Mouse (Mus musculus) heart, embryonic 12.5 days (tissue): Measurements from ENCODE around the gene Cdyl. TPM values are rescaled to one million over a fixed set of nuclear protein-coding genes. Genes with fewer than 3 reads are reported as not detected.

Source experiments
- ATAC-seq: fragments of 200-750 bp; cut with Nextera tagmentation; 2 replicates; pipeline ENCODE4 v1.8.0; 2017; ENCODE audit warnings: moderate TSS enrichment, moderate library complexity; ENCODE audit not compliant: insufficient number of reproducible peaks, low FRiP score
- H3K27ac ChIP-seq: fragments of 300-500 bp; sonication (generic); 2 replicates; pipeline ENCODE4 v1.5.1; 2016; ENCODE audit warnings: mild to moderate bottlenecking, moderate library complexity; ENCODE audit not compliant: poor library complexity, severe bottlenecking
- H3K27me3 ChIP-seq: fragments of 300-500 bp; sonication (generic); replicated peaks from 2 replicates; pipeline ENCODE4 v1.6.1; 2016; ENCODE audit warnings: mild to moderate bottlenecking, moderate library complexity
- H3K36me3 ChIP-seq: fragments of 300-500 bp; sonication (generic); 2 replicates; pipeline ENCODE4 v1.6.1; 2016; ENCODE audit warnings: mild to moderate bottlenecking, moderate library complexity
- H3K4me1 ChIP-seq: fragments of 300-500 bp; sonication (generic); replicated peaks from 2 replicates; pipeline ENCODE4 v1.6.1; 2016; ENCODE audit warnings: mild to moderate bottlenecking
- H3K4me2 ChIP-seq: fragments of 300-500 bp; sonication (generic); 2 replicates; pipeline ENCODE4 v1.6.1; 2016; ENCODE audit warnings: mild to moderate bottlenecking, moderate library complexity
- H3K4me3 ChIP-seq: fragments of 300-500 bp; sonication (generic); 2 replicates; pipeline ENCODE4 v1.5.1; 2016; ENCODE audit warnings: mild to moderate bottlenecking
- H3K9ac ChIP-seq: fragments of 300-500 bp; sonication (generic); 2 replicates; pipeline ENCODE4 v1.6.1; 2016; ENCODE audit warnings: mild to moderate bottlenecking, moderate library complexity
- H3K9me3 ChIP-seq: fragments of 300-500 bp; sonication (generic); replicated peaks from 2 replicates; pipeline ENCODE4 v1.6.1; 2016; ENCODE audit warnings: mild to moderate bottlenecking, moderate library complexity
- WGBS: fragments of 180-500 bp; shearing (Covaris S2); methylation state at CpG from one replicate; pipeline ENCODE4 v1.1.7; 2016; 5-methylcytosine and 5-hydroxymethylcytosine counted together
- polyA plus RNA-seq: library from polyadenylated mRNA; unstranded; fragments of >200 nt; fragmentation: Nextera tagmentation; extraction: Ambion mirVana; gene quantifications from 2 replicates; pipeline ENCODE4 v1.2.1, GENCODE M21; 2016

The Cdyl gene
- polyA plus RNA-seq, 1 experiment from 2014 or later, result 19.6 TPM

DNA sequence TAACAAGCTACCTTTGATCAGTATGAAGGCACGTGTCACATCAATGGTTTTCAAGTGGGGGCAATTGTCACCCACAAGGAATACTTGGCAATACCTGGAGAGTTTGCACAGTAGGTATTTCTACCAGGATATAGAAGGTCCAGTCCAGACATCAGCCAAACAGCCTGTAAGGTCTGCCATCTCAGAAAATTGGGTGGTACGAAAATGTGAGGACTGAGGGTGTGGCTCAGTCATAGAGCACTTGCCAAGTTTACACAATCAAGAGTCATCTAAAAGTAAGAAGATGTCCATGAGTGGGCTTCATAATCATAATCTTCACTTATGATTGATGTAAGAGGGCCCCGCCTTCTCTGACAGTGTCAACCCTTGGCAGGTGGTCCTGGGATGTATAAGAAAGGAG lies 29.9 kb downstream of the Cdyl start:
- H3K9ac ChIP-seq, result no peak overlapping the region
- H3K4me3 ChIP-seq, result no peak overlapping the region
- no peaks in the 10 kb centered on the region for H3K36me3 ChIP-seq
- WGBS, result 78% methylated on average over 3 of the region's 3 CpGs
- H3K27ac ChIP-seq, result no peak overlapping the region
- H3K9me3 ChIP-seq, result no peaks in the 10 kb centered on the region
- no peak overlapping the region for H3K4me2 ChIP-seq
- peaks cover 8% of the 10 kb centered on the region; the same call in 1 of the 2 replicates for H3K4me1 ChIP-seq
- no peak for ATAC-seq
- H3K27me3 ChIP-seq, result no peaks in the 10 kb centered on the region

DNA sequence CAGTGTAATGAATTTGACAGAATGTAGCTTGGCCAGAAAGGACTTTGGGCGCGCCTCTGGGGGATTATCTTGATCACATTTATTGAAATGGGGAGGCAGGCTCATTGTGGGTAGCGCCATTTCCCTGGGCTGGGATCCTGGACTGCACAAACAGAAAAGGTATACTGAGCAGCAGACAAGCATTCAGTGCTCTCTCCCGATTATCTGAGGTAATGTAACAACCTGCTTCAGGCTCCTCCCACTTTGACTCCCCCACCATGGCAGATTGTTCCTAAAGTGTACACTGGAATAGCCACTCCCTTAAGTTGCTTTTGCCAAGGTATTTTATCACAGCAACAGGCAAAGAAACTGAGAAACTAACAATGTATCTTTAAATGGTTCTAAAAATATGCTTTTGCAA lies 58.0 kb downstream of the Cdyl start:
- Histone ChIP-seq H3K36me3 (no peaks in the 10 kb centered on the region), H3K4me3 (no peak overlapping the region), H3K27me3 (no peaks in the 10 kb centered on the region), H3K9me3 (no peaks in the 10 kb centered on the region), H3K9ac (no peak overlapping the region), H3K4me2 (no peak overlapping the region), H3K4me1 (no peaks in the 10 kb centered on the region), H3K27ac (no peak overlapping the region)
- ATAC-seq, result no peak
- WGBS, result 80% methylated on average over 4 of the region's 4 CpGs

DNA sequence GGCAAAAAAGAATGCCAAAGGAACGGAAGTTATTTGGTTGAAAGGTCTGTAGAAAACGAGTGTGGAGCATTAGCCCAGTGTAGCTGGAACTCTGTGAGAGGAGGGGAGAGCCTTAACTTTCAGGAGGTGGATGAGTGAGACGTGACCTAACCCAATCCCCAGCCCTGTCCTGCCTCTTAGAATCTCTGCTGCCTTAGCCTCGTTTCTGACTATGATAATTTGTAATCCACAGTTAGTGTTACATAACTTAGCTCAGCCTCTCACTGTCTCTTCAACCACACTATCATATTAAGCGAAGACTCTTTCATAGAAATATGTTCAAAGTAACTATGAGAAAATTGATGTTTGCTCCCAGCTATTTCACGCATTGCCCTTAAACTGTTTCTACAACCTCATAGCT lies 59.9 kb downstream of the Cdyl start:
- Histone ChIP-seq H3K27me3 (no peaks in the 10 kb centered on the region), H3K4me2 (no peak overlapping the region), H3K9me3 (no peaks in the 10 kb centered on the region), H3K4me3 (no peak overlapping the region), H3K9ac (no peak overlapping the region), H3K4me1 (no peaks in the 10 kb centered on the region), H3K27ac (no peak overlapping the region), H3K36me3 (no peaks in the 10 kb centered on the region)
- WGBS, result 75% methylated on average over 6 of the region's 6 CpGs
- no peak for ATAC-seq

DNA sequence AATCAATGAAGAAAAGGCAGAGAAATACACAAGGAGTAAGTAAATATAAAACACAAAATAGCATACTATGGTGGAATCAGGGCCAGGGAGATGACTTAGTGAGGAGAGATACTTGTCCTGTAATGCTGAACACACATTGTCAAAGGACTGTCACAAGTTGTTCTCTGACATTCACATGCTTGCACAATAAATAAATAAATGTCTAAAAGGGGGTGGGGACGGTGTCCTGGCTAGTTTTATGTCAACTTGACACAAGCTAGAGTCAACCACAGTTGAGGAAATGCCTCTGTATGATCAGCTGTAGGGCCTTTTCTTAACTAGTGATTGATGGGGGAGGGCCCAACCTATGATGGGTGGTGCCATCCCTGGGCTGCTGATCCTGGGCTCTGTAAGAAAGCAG lies 63.4 kb downstream of the Cdyl start:
- Histone ChIP-seq H3K27ac (no peak overlapping the region), H3K4me2 (no peak overlapping the region), H3K4me1 (no peaks in the 10 kb centered on the region), H3K9me3 (no peaks in the 10 kb centered on the region), H3K9ac (no peak overlapping the region), H3K4me3 (no peak overlapping the region), H3K36me3 (no peaks in the 10 kb centered on the region), H3K27me3 (no peaks in the 10 kb centered on the region)
- WGBS, result 71% methylated on average over 1 of the region's 1 CpGs
- ATAC-seq, result no peak

DNA sequence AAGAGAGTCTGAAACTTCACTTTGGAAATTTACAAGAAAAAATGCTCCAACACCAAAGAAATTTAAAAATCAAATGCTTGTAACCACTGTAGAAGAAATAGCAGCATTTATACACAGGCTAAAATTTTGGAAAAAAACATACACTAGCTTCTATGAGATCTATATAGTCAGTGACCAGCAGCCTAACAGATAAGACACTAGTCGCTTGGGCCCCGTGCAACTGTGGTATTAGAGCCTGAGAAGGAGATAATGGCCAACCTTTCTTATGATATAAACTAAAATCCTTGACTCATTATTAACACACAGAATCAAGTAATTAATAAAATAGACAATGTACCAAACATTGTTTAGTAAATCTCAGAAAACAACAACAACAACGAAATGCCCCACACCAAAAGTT lies 66.4 kb downstream of the Cdyl start:
- Histone ChIP-seq H3K27ac (no peak overlapping the region), H3K9me3 (no peaks in the 10 kb centered on the region), H3K36me3 (no peaks in the 10 kb centered on the region), H3K4me1 (no peaks in the 10 kb centered on the region), H3K9ac (no peak overlapping the region), H3K27me3 (no peaks in the 10 kb centered on the region), H3K4me3 (no peak overlapping the region), H3K4me2 (no peak overlapping the region)
- no peak for ATAC-seq
- WGBS, result 84% methylated on average over 3 of the region's 3 CpGs

DNA sequence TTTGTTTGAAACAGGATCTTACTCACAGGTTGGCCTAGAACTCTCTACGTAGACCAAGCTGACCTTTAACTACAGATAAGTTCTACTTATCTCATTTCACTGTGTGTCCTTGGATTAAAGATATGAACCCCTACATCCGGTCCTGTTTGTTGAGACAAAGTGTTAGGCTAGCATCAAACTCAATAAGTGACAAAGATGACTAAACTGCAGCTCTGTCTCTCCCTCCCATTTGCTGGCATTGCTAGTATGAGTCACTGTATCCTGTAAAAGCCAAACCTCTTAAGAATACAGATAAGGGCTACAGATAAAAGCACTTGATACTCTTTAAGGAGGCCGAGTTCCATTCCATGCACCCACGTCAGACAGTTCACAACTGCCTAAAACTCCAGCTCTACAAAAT lies 72.5 kb downstream of the Cdyl start:
- no peaks in the 10 kb centered on the region for H3K4me1 ChIP-seq
- no peak overlapping the region for H3K4me2 ChIP-seq
- no peaks in the 10 kb centered on the region for H3K36me3 ChIP-seq
- H3K9me3 ChIP-seq, result no peaks in the 10 kb centered on the region
- no peak overlapping the region for H3K27ac ChIP-seq
- no peak overlapping the region for H3K9ac ChIP-seq
- 46% methylated on average over 4 of the region's 4 CpGs for WGBS
- no peak for ATAC-seq
- no peak overlapping the region for H3K4me3 ChIP-seq
- H3K27me3 ChIP-seq, result no peaks in the 10 kb centered on the region

DNA sequence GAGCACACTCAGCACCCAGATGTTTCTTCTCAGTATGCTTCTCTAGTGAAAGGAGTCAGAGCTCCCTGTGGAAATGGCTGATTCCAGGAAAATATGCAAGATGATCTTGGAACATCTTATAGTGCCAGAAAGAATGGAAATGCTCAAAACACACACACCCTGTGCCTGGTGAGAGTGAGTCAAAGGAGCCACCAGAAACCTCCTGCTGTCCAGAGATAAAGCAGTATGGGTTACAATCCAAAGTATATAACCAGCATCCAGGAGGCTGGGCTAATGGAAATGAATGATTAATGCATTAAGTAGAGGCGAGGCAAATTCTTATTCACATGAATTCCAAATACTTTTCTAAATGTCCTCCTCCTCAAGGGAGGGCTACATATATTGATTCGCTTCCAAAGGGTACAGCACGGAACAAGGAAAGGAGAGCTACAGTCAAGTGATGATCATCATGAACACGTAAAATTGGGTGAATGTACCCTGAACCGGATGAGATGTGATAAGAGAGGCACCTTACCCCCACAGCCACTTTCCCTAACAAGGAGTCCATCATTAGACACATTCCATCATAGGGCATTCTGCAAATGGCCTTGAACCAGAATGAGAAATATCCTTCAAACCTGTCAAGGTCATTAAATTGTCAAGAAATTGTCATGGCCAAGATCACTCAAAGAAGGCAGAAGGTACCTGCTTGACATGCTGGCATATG lies 73.4 kb downstream of the Cdyl start:
- no peaks in the 10 kb centered on the region for H3K4me1 ChIP-seq
- no peak overlapping the region for H3K4me2 ChIP-seq
- 83% methylated on average over 5 of the region's 5 CpGs for WGBS
- peaks cover under 1% of the 10 kb centered on the region; the same call in 1 of the 2 replicates for H3K27me3 ChIP-seq
- H3K4me3 ChIP-seq, result no peak overlapping the region
- H3K27ac ChIP-seq, result no peak overlapping the region
- no peak overlapping the region for H3K9ac ChIP-seq
- no peaks in the 10 kb centered on the region for H3K36me3 ChIP-seq
- H3K9me3 ChIP-seq, result no peaks in the 10 kb centered on the region
- no peak for ATAC-seq

DNA sequence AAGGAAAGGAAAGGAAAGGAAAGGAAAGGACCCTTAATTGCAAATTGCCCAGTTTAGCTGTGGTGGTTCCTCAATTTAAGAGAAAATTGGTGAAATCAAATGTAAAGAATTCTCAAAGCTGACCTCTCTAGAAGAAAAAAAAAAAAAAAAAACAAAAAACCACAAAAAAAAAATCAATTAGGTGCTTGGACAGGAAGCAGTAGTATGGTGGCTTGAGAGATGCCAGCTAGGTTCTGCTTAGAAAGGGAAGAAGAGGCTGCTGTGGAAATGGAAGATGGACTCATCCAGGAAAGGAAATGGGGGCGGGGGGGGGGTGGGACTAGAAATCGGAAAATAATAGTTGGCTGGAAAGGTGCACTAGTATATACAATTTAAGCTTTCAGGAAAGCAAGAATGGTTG lies 77.9 kb downstream of the Cdyl start:
- Histone ChIP-seq H3K27me3 (peaks cover 12% of the 10 kb centered on the region), H3K4me3 (no peak overlapping the region)
- 35% methylated on average over 2 of the region's 2 CpGs for WGBS

DNA sequence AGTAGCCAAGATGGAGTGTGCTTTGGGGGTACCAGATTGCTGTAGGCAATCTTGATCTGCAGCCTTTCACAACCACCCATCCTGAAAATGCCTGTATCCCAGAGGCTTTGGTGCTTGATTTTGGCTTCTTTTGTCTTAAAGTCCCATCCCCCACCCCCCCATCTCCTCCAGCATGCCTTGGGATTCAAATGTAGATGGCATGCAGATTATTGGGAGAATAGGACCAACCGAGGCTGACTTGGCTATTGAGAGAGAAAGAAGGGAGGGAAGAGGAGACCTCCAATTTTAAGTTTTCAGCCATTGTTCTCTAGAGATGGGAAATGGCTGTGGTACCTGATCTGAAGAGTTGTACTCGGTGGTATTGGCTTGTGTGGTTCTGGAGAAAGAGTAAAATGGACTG lies 78.6 kb downstream of the Cdyl start:
- Histone ChIP-seq H3K9me3 (no peaks in the 10 kb centered on the region), H3K4me2 (no peak overlapping the region), H3K4me1 (peaks cover 8% of the 10 kb centered on the region), H3K4me3 (no peak overlapping the region), H3K27ac (no peak overlapping the region), H3K27me3 (peaks cover 12% of the 10 kb centered on the region), H3K9ac (no peak overlapping the region), H3K36me3 (no peaks in the 10 kb centered on the region)
- WGBS, result 17% methylated on average over 2 of the region's 2 CpGs
- no peak for ATAC-seq

More for the DNA sequence above, 77.9 kb downstream of the Cdyl start:
- Histone ChIP-seq H3K4me2 (no peak overlapping the region), H3K9ac (no peak overlapping the region), H3K4me1 (0 out of 2 replicates have a peak, but pooled peaks cover 1% of the 10 kb centered on the region), H3K27ac (no peak overlapping the region), H3K36me3 (no peaks in the 10 kb centered on the region), H3K9me3 (no peaks in the 10 kb centered on the region)
- ATAC-seq, result no peak

DNA sequence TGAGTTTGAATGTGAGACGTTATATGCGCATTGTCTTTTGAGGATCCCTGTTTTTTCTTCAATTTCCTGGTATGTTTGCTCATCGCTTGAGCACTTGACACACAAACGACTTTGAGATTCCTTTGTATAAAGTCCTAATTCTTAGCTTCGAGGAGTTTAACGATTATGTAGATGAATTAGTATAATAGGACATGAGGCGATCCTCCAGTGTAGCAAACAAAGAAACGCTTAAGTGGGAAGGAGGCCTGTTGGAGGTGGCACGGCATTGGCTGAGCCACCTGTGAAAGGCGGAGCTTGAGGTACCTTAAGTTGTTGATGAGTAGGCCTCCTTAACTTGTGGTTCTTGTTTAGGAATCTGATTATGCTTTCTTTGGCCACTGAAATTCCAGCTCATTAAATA lies 79.8 kb downstream of the Cdyl start:
- H3K4me2 ChIP-seq, result no peak overlapping the region
- no peak for ATAC-seq
- H3K4me1 ChIP-seq, result peaks cover 16% of the 10 kb centered on the region
- no peak overlapping the region for H3K27ac ChIP-seq
- H3K27me3 ChIP-seq, result peaks cover 12% of the 10 kb centered on the region
- H3K9ac ChIP-seq, result no peak overlapping the region
- H3K36me3 ChIP-seq, result no peaks in the 10 kb centered on the region
- 24% methylated on average over 10 of the region's 10 CpGs for WGBS
- H3K9me3 ChIP-seq, result no peaks in the 10 kb centered on the region
- no peak overlapping the region for H3K4me3 ChIP-seq

DNA sequence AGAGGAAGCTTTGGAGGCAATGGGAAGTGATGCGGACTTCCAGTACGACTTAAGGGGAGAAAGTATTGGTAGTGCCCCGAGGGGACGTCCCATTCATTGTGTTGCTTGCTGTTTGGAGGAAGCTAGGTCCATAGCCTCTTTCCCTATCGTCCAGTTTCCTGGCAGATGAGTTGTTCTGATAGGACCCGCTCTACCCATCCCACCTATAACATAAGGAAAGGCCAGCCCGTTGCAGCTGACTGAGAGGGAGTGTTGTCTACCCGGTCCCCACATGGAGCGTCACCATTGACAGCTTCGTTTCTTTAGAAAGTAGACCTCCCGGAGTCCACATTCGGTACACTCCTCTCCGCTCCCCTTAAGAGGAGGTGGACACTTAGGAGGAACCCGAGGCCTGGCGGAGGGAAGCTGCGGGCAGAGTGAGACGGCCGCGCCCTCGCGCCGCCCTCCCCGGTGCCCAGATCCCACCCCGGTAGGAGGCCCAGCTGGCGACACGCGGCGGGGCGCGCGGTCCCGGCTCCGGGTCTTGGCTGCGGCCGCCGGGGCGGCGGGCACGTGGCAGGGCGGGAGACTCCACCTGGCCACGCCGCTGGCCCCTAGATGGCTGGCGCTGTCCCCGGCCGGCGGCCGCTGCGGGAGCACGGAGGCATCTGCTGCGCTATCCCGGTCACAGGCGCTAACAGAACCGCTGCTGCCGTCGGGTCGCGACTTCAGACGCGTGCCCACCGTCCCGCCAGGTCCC lies 80.8 kb downstream of the Cdyl start:
- Histone ChIP-seq H3K27ac (peak overlapping the region; percentile 48), H3K27me3 (peaks cover 12% of the 10 kb centered on the region), H3K9me3 (no peaks in the 10 kb centered on the region), H3K4me3 (peak overlapping the region; percentile 92), H3K36me3 (no peaks in the 10 kb centered on the region), H3K9ac (peak overlapping the region; percentile 68), H3K4me2 (peak overlapping the region; percentile 73), H3K4me1 (peaks cover 16% of the 10 kb centered on the region)
- ATAC-seq, result peak; percentile 86
- under 1% methylated on average over 58 of the region's 61 CpGs for WGBS
